In the genomic region with DNA sequence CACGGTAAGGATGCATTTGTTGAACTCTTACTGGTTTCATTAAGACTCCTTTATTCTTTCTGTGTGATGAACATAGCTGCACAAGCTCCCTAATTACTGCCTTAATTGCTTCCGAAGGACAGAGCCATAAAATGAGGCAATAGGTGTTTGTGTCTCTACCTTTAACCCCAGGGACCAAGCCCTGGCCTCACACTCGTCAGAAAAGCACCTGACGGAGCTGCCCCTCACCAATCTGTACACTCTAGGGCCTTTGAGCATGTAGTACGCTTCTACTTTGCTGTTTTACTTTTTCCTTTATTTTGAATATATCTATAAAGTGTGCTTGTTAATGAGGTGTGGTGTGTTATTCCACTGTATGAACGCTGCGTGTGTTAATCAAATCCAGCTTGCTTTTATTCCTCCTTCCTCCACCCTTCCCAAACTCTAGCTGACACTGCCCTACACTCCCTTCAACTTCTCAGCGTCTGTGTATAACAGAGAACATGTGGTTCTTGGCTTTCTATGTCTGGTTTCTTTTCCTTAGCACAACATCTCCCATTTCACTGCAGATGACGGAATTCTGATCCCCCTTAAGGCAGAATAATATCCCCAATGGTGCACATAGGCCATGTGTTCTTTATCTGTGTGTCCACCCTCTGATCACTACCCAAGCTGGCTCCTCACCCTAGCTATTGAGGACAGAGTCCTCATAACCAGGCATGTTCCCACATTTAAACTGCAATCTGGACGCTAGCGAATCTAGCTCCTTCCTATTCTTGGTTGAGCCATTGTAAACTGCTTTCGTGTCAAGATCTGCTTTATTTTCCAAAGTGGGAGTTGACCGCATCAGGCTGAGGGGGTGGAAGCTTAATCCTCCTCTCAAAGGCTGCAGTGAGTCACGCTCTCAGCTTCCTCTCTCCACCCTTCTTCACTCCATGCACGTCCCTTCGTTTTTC, we compare ENCODE assay signal across 9 mouse cellular contexts. TPM values are rescaled to one million over a fixed set of nuclear protein-coding genes. Genes with fewer than 3 reads are reported as not detected.
DNase-seq lines count a peak whose midpoint lies in the region; ATAC-seq lines count a peak whose summit lies in the region.
"Had no signal": no experiment of that assay in that cellular context is flagged by ENCODE, and none has a peak within 500 bp of the region (broad histone marks: within the 10 kb centered on the region; RNA-seq: fewer than 3 reads in every experiment).

No protein-coding gene starts in this region.

- no peak overlapping the region for H3K9ac ChIP-seq in embryonic facial prominence, embryonic 11.5 days (replicated peaks; ENCODE audit: low read length)
- H3K9ac ChIP-seq in heart, embryonic 13.5 days = no peak overlapping the region
- H3K9ac ChIP-seq in hindbrain, embryonic 11.5 days (ENCODE audit: low read depth, low read length) = no peak overlapping the region
- H3K9ac ChIP-seq: forebrain, embryonic 15.5 days had no signal

- H3K36me3 ChIP-seq in embryonic facial prominence, embryonic 11.5 days (replicated peaks; ENCODE audit: control insufficient read depth, insufficient read depth, low read depth, low read length) = no peaks in the 10 kb centered on the region
- no peaks in the 10 kb centered on the region for H3K36me3 ChIP-seq in heart, embryonic 13.5 days
- no peaks in the 10 kb centered on the region for H3K36me3 ChIP-seq in hindbrain, embryonic 11.5 days (ENCODE audit: control insufficient read depth, insufficient read depth, low read length)
- H3K36me3 ChIP-seq: forebrain, embryonic 15.5 days had no signal

- H3K4me3 ChIP-seq in embryonic facial prominence, embryonic 11.5 days (ENCODE audit: low read depth, low read length) = no peak overlapping the region
- H3K4me3 ChIP-seq in heart, embryonic 13.5 days = no peak overlapping the region
- no peak overlapping the region for H3K4me3 ChIP-seq in hindbrain, embryonic 11.5 days (ENCODE audit: low read depth, low read length)
- H3K4me3 ChIP-seq: forebrain, embryonic 15.5 days had no signal

- peak; percentile 72; the same call in 1 of the 2 replicates for ATAC-seq in embryonic facial prominence, embryonic 11.5 days (replicated peaks; ENCODE audit: insufficient number of reproducible peaks, low FRiP score, low TSS enrichment, low read depth)
- no peak for ATAC-seq in heart, embryonic 13.5 days (ENCODE audit: extremely low read depth, insufficient number of reproducible peaks, low FRiP score, low TSS enrichment)
- no peak for ATAC-seq in hindbrain, embryonic 11.5 days (ENCODE audit: low FRiP score)
- ATAC-seq: forebrain, embryonic 15.5 days had no signal

- no peaks in the 10 kb centered on the region for H3K27me3 ChIP-seq in embryonic facial prominence, embryonic 11.5 days (ENCODE audit: control insufficient read depth, insufficient read depth, low read length)
- no peaks in the 10 kb centered on the region for H3K27me3 ChIP-seq in heart, embryonic 13.5 days (replicated peaks)
- no peaks in the 10 kb centered on the region for H3K27me3 ChIP-seq in hindbrain, embryonic 11.5 days (ENCODE audit: control insufficient read depth, insufficient read depth, low read length)
- H3K27me3 ChIP-seq: forebrain, embryonic 15.5 days had no signal

- H3K9me3 ChIP-seq in embryonic facial prominence, embryonic 11.5 days (replicated peaks; ENCODE audit: control insufficient read depth, low read length) = no peaks in the 10 kb centered on the region
- H3K9me3 ChIP-seq in heart, embryonic 13.5 days = no peaks in the 10 kb centered on the region
- no peaks in the 10 kb centered on the region for H3K9me3 ChIP-seq in hindbrain, embryonic 11.5 days (ENCODE audit: control insufficient read depth, low read length)
- H3K9me3 ChIP-seq: forebrain, embryonic 15.5 days had no signal

- WGBS in embryonic facial prominence, embryonic 11.5 days = 42% methylated on average over 16 of the region's 16 CpGs
- WGBS in heart, embryonic 13.5 days = 56% methylated on average over 16 of the region's 16 CpGs
- WGBS in hindbrain, embryonic 11.5 days = 69% methylated on average over 16 of the region's 16 CpGs

- H3K27ac ChIP-seq in embryonic facial prominence, embryonic 11.5 days (replicated peaks; ENCODE audit: low read depth, low read length) = peak overlapping the region; percentile 36; the same call in 1 of the 2 replicates
- H3K27ac ChIP-seq in heart, embryonic 13.5 days (replicated peaks) = peak overlapping the region; percentile 62
- no peak overlapping the region for H3K27ac ChIP-seq in hindbrain, embryonic 11.5 days (ENCODE audit: low read depth, low read length)
- H3K27ac ChIP-seq: forebrain, embryonic 15.5 days had no signal

- H3K4me2 ChIP-seq in embryonic facial prominence, embryonic 11.5 days (ENCODE audit: low read depth, low read length) = no peak overlapping the region
- H3K4me2 ChIP-seq in heart, embryonic 13.5 days = peak overlapping the region; percentile 10; the same call in 1 of the 2 replicates
- no peak overlapping the region for H3K4me2 ChIP-seq in hindbrain, embryonic 11.5 days (replicated peaks; ENCODE audit: low read depth, low read length)
- H3K4me2 ChIP-seq: forebrain, embryonic 15.5 days had no signal

- no peaks in the 10 kb centered on the region for H3K4me1 ChIP-seq in embryonic facial prominence, embryonic 11.5 days (ENCODE audit: control insufficient read depth, insufficient read depth, low read length)
- peaks cover 12% of the 10 kb centered on the region for H3K4me1 ChIP-seq in heart, embryonic 13.5 days
- no peaks in the 10 kb centered on the region for H3K4me1 ChIP-seq in hindbrain, embryonic 11.5 days (replicated peaks; ENCODE audit: control insufficient read depth, insufficient read depth, low read length)

- DNase-seq in left cerebral cortex, adult 18-20 months (ENCODE audit: low spot score in 2 of 2) = peak; percentile 5 to 53
- DNase-seq in left cerebral cortex, adult 11 months (ENCODE audit: low spot score) = no peak
- DNase-seq in embryonic facial prominence, embryonic 11.5 days (ENCODE audit: low spot score) = peak; percentile 78
- DNase-seq in lung, postnatal 36 days = peak; percentile 46
- DNase-seq in layer of hippocampus, adult 9-10 months (ENCODE audit: low spot score) = no peak
- DNase-seq in hindbrain, embryonic 11.5 days (ENCODE audit: low spot score) = no peak
- no peak for DNase-seq in embryo, embryonic 11 days

RNA-seq across cellular contexts. Expression of a gene that starts 52.5 kb away (rescaled TPM):
- total RNA-seq in left cerebral cortex, adult 18-20 months (2021) = 10 to 100 TPM; 14.7 TPM
- polyA plus RNA-seq in embryonic facial prominence, embryonic 11.5 days (2014; fragmentation: Nextera tagmentation; extraction: Ambion mirVana) = 49.1 and 49.8 TPM in 2 replicates
- polyA plus RNA-seq in heart, embryonic 13.5 days (2015; fragmentation: Nextera tagmentation; extraction: Ambion mirVana) = 42.8 and 43.7 TPM in 2 replicates
- 28.4 and 28.5 TPM in 2 replicates for polyA plus RNA-seq in hindbrain, embryonic 11.5 days (2014; fragmentation: Nextera tagmentation; extraction: Ambion mirVana)

Comparison
In these comparisons a context has a peak if more than half of its experiments do, and no peak if none do; other contexts are left out.
1. DNase-seq: peak in left cerebral cortex, adult 18-20 months (2 of 2), embryonic facial prominence, embryonic 11.5 days (single experiment) and lung, postnatal 36 days (single experiment); none in left cerebral cortex, adult 11 months (single experiment), layer of hippocampus, adult 9-10 months (single experiment), hindbrain, embryonic 11.5 days (single experiment) and embryo, embryonic 11 days (single experiment).